ENCODE assay signal across 8 mouse cellular contexts in the genomic region with DNA sequence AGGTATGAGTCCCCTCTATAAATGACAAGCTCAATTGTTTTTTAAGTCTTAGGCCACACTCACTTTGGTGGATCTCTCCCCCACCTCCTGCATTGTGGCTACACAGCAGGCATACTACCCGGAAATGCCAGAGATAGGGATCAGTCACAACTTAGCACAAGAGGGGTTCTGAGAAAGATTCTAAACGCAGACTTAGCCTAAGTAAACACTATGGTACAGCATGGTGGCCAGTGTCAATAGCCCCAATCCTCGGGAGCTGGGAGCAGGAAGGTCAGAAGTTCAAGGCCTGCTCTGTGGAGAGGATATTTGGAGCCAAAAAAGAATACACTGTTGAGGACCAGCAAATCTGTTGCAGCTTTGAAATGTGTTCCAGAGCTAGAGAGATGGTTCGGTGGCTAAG. TPM values are rescaled to one million over a fixed set of nuclear protein-coding genes. Genes with fewer than 3 reads are reported as not detected.
DNase-seq lines count a peak whose midpoint lies in the region; ATAC-seq and TF ChIP-seq lines count a peak whose summit lies in the region.

No protein-coding gene starts in this region.

- peak; percentile 88 for DNase-seq in heart, adult 11 months
- no peak for DNase-seq in heart, postnatal 25 days (ENCODE audit: low spot score)
- DNase-seq in embryo, embryonic 10.5 days (ENCODE audit: low spot score): no peak
- no peak for DNase-seq in ovary, postnatal 36 days (ENCODE audit: low spot score)
- DNase-seq in ovary, adult 18-20 months (ENCODE audit: low spot score): no peak

- peak overlapping the region; percentile 93 for H3K4me2 ChIP-seq in forebrain, embryonic 15.5 days (replicated peaks)
- peak overlapping the region; percentile 80 for H3K4me2 ChIP-seq in liver, embryonic 15.5 days

- H3K36me3 ChIP-seq in C2C12 (ENCODE audit: control insufficient read depth, insufficient read depth): peaks cover 47% of the 10 kb centered on the region
- H3K36me3 ChIP-seq in forebrain, embryonic 15.5 days: peaks cover 9% of the 10 kb centered on the region
- peaks cover 33% of the 10 kb centered on the region for H3K36me3 ChIP-seq in liver, embryonic 15.5 days (replicated peaks)

- no peaks in the 10 kb centered on the region for H3K9me3 ChIP-seq in forebrain, embryonic 15.5 days
- no peaks in the 10 kb centered on the region for H3K9me3 ChIP-seq in liver, embryonic 15.5 days (replicated peaks)

- peaks cover 55% of the 10 kb centered on the region for H3K4me1 ChIP-seq in forebrain, embryonic 15.5 days
- H3K4me1 ChIP-seq in liver, embryonic 15.5 days (replicated peaks): peaks cover 49% of the 10 kb centered on the region

- intact Hi-C loops in heart, postnatal 25 days (cut with DNase I): no loop called here

- no peak for ATAC-seq in forebrain, embryonic 15.5 days (replicated peaks)
- no peak for ATAC-seq in liver, embryonic 15.5 days (ENCODE audit: insufficient read depth)

- peaks cover 91% of the 10 kb centered on the region for H3K79me2 ChIP-seq in C2C12 (ENCODE audit: control insufficient read depth, insufficient read depth)

- WGBS in forebrain, embryonic 15.5 days: 61% methylated on average over 4 of the region's 4 CpGs
- WGBS in liver, embryonic 15.5 days (ENCODE audit: insufficient replicate concordance): 15% methylated on average over 4 of the region's 4 CpGs

- no peaks in the 10 kb centered on the region for H3K27me3 ChIP-seq in C2C12 (ENCODE audit: control insufficient read depth, insufficient read depth, insufficient read length)
- no peaks in the 10 kb centered on the region for H3K27me3 ChIP-seq in forebrain, embryonic 15.5 days
- H3K27me3 ChIP-seq in liver, embryonic 15.5 days: no peaks in the 10 kb centered on the region

- no peak for TF ChIP-seq CTCF in C2C12 (IDR thresholded peaks at IDR 0.05; ENCODE audit: control insufficient read depth, insufficient read depth, insufficient read length)

- no peak overlapping the region for H3K27ac ChIP-seq in forebrain, embryonic 15.5 days (replicated peaks)
- peak overlapping the region; percentile 97 for H3K27ac ChIP-seq in liver, embryonic 15.5 days (replicated peaks)

- H3K79me3 ChIP-seq in C2C12 (ENCODE audit: low read depth): peaks cover 72% of the 10 kb centered on the region

- H3K4me3 ChIP-seq in C2C12 (ENCODE audit: insufficient read depth, poor library complexity, severe bottlenecking): no peak overlapping the region
- H3K4me3 ChIP-seq in forebrain, embryonic 15.5 days: peak overlapping the region; percentile 74; the same call in 1 of the 2 replicates
- peak overlapping the region; percentile 93 for H3K4me3 ChIP-seq in liver, embryonic 15.5 days (replicated peaks)

- H3K9ac ChIP-seq in forebrain, embryonic 15.5 days (replicated peaks): peak overlapping the region; percentile 90; the same call in 1 of the 2 replicates
- H3K9ac ChIP-seq in liver, embryonic 15.5 days: peak overlapping the region; percentile 96

- peak overlapping the region; percentile 14 for H3ac ChIP-seq in C2C12 (ENCODE audit: control insufficient read depth, insufficient read length, low read depth)

TF ChIP-seq in C2C12, 6 proteins besides CTCF, POLR2A, EP300 and RAD21:
- TF ChIP-seq MAX (IDR thresholded peaks at IDR 0.05) (no peak), FOSL1 (IDR thresholded peaks at IDR 0.05; ENCODE audit: insufficient read depth, low read length, poor library complexity, severe bottlenecking) (no peak), MYOD1 (IDR thresholded peaks at IDR 0.05; ENCODE audit: control insufficient read depth, insufficient read length, low read depth) (no peak), CEBPB (IDR thresholded peaks at IDR 0.05; ENCODE audit: low read depth) (no peak), USF1 (IDR thresholded peaks at IDR 0.05; ENCODE audit: low read depth) (no peak)
TF ChIP-seq in C2C12: peak in this region for 0.

RNA-seq across cellular contexts. Expression of a gene that starts 1.6 kb away (rescaled TPM):
- total RNA-seq in heart, postnatal 25 days (2021): 10 to 100 TPM; 34.0 to 35.5 TPM
- polyA plus RNA-seq in C2C12 (2012; fragmentation: generic; extraction: Trizol): 25.7 TPM
- 25.1 and 27.7 TPM in 2 replicates for polyA plus RNA-seq in forebrain, embryonic 15.5 days (2015; fragmentation: Nextera tagmentation; extraction: Ambion mirVana)
- polyA plus RNA-seq in liver, embryonic 15.5 days (2015; fragmentation: Nextera tagmentation; extraction: Ambion mirVana): 13.4 and 13.6 TPM in 2 replicates

RNA-seq across cellular contexts. Expression of a gene that starts 1.6 kb away (rescaled TPM):
- total RNA-seq in heart, postnatal 25 days (2021): 10 to 100 TPM; 24.4 to 27.3 TPM
- 115 TPM for polyA plus RNA-seq in C2C12 (2012; fragmentation: generic; extraction: Trizol)
- 96.1 and 97.7 TPM in 2 replicates for polyA plus RNA-seq in forebrain, embryonic 15.5 days (2015; fragmentation: Nextera tagmentation; extraction: Ambion mirVana)
- 38.3 and 38.9 TPM in 2 replicates for polyA plus RNA-seq in liver, embryonic 15.5 days (2015; fragmentation: Nextera tagmentation; extraction: Ambion mirVana)

RNA-seq across cellular contexts. Expression of a gene that starts 22.9 kb away (rescaled TPM):
- total RNA-seq in heart, postnatal 25 days (2021): 1 to 10 TPM; 3.1 TPM
- polyA plus RNA-seq in C2C12 (2012; fragmentation: generic; extraction: Trizol): 24.0 TPM
- polyA plus RNA-seq in forebrain, embryonic 15.5 days (2015; fragmentation: Nextera tagmentation; extraction: Ambion mirVana): 40.5 and 45.0 TPM in 2 replicates
- polyA plus RNA-seq in liver, embryonic 15.5 days (2015; fragmentation: Nextera tagmentation; extraction: Ambion mirVana): 15.2 and 15.4 TPM in 2 replicates

RNA-seq across cellular contexts. Expression of a gene that starts 31.0 kb away (rescaled TPM):
- total RNA-seq in heart, postnatal 25 days (2021): 10 to 100 TPM; 19.1 to 21.4 TPM
- polyA plus RNA-seq in C2C12 (2012; fragmentation: generic; extraction: Trizol): 39.7 TPM
- polyA plus RNA-seq in forebrain, embryonic 15.5 days (2015; fragmentation: Nextera tagmentation; extraction: Ambion mirVana): 92.9 and 96.5 TPM in 2 replicates
- 24.2 and 26.7 TPM in 2 replicates for polyA plus RNA-seq in liver, embryonic 15.5 days (2015; fragmentation: Nextera tagmentation; extraction: Ambion mirVana)

RNA-seq across cellular contexts. Expression of a gene that starts 35.7 kb away (rescaled TPM):
- total RNA-seq in heart, postnatal 25 days (2021): 10 to 100 TPM; 15.8 to 17.1 TPM
- polyA plus RNA-seq in C2C12 (2012; fragmentation: generic; extraction: Trizol): 31.0 TPM
- 47.8 and 52.7 TPM in 2 replicates for polyA plus RNA-seq in forebrain, embryonic 15.5 days (2015; fragmentation: Nextera tagmentation; extraction: Ambion mirVana)
- 18.9 and 22.9 TPM in 2 replicates for polyA plus RNA-seq in liver, embryonic 15.5 days (2015; fragmentation: Nextera tagmentation; extraction: Ambion mirVana)
